Mouse (Mus musculus): ENCODE measurements around the gene Fgd5. TPM values are rescaled to one million over a fixed set of nuclear protein-coding genes. Genes with fewer than 3 reads are reported as not detected.
"Not testable (repeated sequence)": the region's sequence is repeated elsewhere in the genome, so short reads cannot be mapped to it uniquely, and the experiment has no call there.

Gene Fgd5
- polyA plus RNA-seq, 1 experiment from 2014 or later, result 9.1 TPM

DNA sequence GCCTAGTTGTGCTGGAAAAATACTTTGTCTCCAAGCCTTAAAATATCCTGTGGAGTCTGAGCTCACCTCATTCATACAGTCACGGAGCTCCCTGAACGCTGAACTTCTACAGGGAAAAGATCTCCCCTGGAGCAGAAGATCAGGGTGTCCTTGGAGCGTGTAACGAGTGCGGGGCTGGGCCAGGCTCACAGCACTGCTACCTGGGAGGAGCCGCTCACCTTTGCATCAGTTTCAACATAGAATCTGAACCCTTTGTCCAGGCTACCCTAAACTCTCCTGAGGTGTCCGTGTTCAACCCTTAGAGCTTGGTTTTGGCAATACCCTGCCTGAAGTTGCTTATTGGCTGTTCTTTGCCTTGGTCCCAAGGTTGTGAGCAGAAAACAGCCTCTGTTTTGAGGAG is 110.5 kb downstream of the Fgd5 start:
- not testable (repeated sequence) for H3K9ac ChIP-seq (ENCODE audit: low read depth, low read length); H3K4me2 ChIP-seq; H3K4me1 ChIP-seq (ENCODE audit: control insufficient read depth, insufficient read depth, low read length); ATAC-seq (replicated peaks; ENCODE audit: insufficient number of reproducible peaks, low FRiP score, low TSS enrichment); H3K27ac ChIP-seq (ENCODE audit: low read depth, low read length); H3K36me3 ChIP-seq (ENCODE audit: control insufficient read depth, insufficient read depth, low read length); H3K4me3 ChIP-seq (ENCODE audit: low read depth, low read length); H3K27me3 ChIP-seq (ENCODE audit: control insufficient read depth, insufficient read depth, low read length); H3K9me3 ChIP-seq (replicated peaks; ENCODE audit: control insufficient read depth, low read length)
- WGBS (ENCODE audit: insufficient replicate concordance), result 86% methylated on average over 7 of the region's 7 CpGs

DNA sequence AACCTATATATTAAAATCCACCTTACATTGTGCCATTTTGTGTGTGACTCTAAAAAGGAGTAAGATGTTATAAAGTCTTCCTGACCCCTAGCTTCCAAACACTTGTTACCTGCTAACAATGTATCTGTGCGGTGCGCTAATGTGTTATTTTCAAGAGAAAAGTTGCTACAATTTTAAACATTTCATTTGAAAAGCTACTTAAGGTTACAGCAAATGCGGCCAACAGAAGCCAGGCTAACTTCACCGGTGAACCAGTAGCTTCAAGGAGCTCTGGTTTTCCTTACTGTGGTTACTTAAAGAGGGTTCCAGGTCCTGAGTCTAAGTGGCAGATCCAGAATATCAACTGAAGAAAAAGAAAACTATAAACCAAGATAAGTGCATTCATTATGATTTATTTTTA is 111.3 kb downstream of the Fgd5 start:
- Histone ChIP-seq H3K9me3 (replicated peaks; ENCODE audit: control insufficient read depth, low read length) (no peaks in the 10 kb centered on the region), H3K9ac (ENCODE audit: low read depth, low read length) (no peak overlapping the region), H3K4me1 (ENCODE audit: control insufficient read depth, insufficient read depth, low read length) (peaks cover 16% of the 10 kb centered on the region), H3K27ac (ENCODE audit: low read depth, low read length) (no peak overlapping the region), H3K27me3 (ENCODE audit: control insufficient read depth, insufficient read depth, low read length) (no peaks in the 10 kb centered on the region), H3K36me3 (ENCODE audit: control insufficient read depth, insufficient read depth, low read length) (no peaks in the 10 kb centered on the region), H3K4me3 (ENCODE audit: low read depth, low read length) (no peak overlapping the region; the same call in 1 of the 2 replicates), H3K4me2 (no peak overlapping the region; the same call in 1 of the 2 replicates)
- WGBS (ENCODE audit: insufficient replicate concordance), result 94% methylated on average over 4 of the region's 4 CpGs
- ATAC-seq (replicated peaks; ENCODE audit: insufficient number of reproducible peaks, low FRiP score, low TSS enrichment), result no peak

DNA sequence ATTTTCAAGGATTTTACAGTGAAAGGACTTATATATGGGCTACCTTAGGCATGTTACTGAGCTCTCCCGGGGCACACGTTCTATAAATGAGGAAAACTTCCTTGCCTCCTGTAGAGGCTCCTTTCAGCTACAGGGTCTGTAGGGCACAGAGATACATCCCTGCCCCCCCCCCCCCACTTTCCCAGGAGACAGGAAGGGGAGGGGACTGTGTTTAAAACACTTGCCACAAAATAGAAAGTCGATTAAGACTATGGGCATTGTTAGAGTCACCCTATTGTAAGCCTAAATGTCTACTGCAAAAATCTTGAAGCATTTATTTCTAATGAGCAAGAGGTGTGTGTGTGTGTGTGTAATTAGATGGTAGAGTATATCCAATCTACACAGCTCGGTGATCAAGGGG is 111.8 kb downstream of the Fgd5 start:
- H3K9ac ChIP-seq (ENCODE audit: low read depth, low read length), result peak overlapping the region; percentile 98
- no peak for ATAC-seq (replicated peaks; ENCODE audit: insufficient number of reproducible peaks, low FRiP score, low TSS enrichment)
- peaks cover 19% of the 10 kb centered on the region for H3K4me1 ChIP-seq (ENCODE audit: control insufficient read depth, insufficient read depth, low read length)
- H3K36me3 ChIP-seq (ENCODE audit: control insufficient read depth, insufficient read depth, low read length), result no peaks in the 10 kb centered on the region
- H3K27ac ChIP-seq (ENCODE audit: low read depth, low read length), result peak overlapping the region; percentile 100
- peak overlapping the region; percentile 96 for H3K4me3 ChIP-seq (ENCODE audit: low read depth, low read length)
- H3K4me2 ChIP-seq, result peak overlapping the region; percentile 82
- no peaks in the 10 kb centered on the region for H3K27me3 ChIP-seq (ENCODE audit: control insufficient read depth, insufficient read depth, low read length)
- WGBS (ENCODE audit: insufficient replicate concordance), result 3% methylated on average over 4 of the region's 4 CpGs
- H3K9me3 ChIP-seq (replicated peaks; ENCODE audit: control insufficient read depth, low read length), result no peaks in the 10 kb centered on the region

DNA sequence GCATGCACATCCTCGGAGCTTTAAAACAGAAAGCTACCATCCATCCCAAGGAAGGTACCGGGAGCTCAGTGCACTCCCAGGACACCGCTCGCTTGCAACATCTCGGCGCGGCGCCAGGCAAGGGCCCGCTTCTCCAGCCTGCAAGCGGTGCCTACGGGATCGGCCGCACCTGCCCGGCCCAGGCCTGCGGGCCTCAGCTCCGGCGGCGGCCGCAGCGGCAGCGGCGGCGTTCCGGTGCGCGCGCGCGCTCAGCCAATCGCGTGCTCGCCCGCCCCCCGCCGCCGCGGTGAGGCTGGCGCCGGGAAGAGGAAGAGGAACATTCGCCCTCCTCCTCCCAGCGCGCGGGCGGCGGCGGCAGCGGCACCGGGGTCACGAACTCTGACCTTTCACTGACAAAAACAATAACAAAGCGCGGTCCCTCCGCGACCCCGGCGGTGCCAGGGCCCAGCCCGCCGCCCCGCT is 112.5 kb downstream of the Fgd5 start, which contains the start of gene Nr2c2:
TSS of gene Nr2c2 (plus strand) at position 261 of the 462 bp plus-strand sequence.
- Histone ChIP-seq H3K4me2 (peak within 1 kb of the TSS; percentile 82), H3K9me3 (replicated peaks; ENCODE audit: control insufficient read depth, low read length) (no peaks in the 10 kb centered on the region), H3K27me3 (ENCODE audit: control insufficient read depth, insufficient read depth, low read length) (no peaks in the 10 kb centered on the region), H3K4me3 (ENCODE audit: low read depth, low read length) (peak within 1 kb of the TSS; percentile 96), H3K9ac (ENCODE audit: low read depth, low read length) (peak within 1 kb of the TSS; percentile 98), H3K36me3 (ENCODE audit: control insufficient read depth, insufficient read depth, low read length) (no peaks in the 10 kb centered on the region), H3K27ac (ENCODE audit: low read depth, low read length) (peak within 1 kb of the TSS; percentile 100), H3K4me1 (ENCODE audit: control insufficient read depth, insufficient read depth, low read length) (peaks cover 19% of the 10 kb centered on the region)
- ATAC-seq (replicated peaks; ENCODE audit: insufficient number of reproducible peaks, low FRiP score, low TSS enrichment), result peak; percentile 53
- WGBS (ENCODE audit: insufficient replicate concordance), result under 1% methylated on average over 30 of the region's 58 CpGs

DNA sequence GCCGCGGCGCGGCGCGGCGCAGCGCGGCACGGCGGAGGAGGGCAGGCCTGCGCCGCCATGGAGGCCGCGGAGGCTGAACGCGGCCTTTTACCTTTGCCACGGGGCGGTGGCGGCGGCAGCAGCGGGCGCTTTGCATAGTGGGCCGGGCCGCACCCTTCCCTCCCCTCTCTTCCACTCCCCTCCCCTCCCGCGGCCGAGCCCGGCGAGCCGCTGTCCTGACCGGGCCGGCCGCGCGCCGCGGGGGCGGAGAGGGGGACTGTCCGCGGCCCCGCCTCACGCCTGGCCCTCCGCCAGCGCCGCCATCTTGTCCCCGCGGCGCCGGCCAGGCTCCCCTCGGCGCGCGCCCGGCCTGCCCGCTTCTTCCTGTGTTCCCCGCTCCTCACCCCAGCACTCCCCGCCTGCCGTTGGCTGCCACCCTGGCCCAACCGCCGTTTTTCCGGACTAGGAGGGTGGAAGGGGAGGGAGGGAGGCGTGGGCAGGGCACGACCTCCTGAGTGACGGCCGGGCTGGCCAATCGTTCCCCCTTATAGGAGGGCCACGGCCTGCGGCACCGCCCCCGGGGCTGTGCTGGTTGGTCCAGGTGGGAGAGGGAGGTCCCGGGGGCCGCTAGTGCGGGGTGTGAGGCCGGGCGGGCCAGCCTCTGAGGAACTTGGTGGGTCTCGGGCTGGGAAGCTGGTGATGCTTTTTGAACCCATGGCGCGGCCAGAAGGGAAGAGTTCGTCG is 113.2 kb downstream of the Fgd5 start:
- ATAC-seq (replicated peaks; ENCODE audit: insufficient number of reproducible peaks, low FRiP score, low TSS enrichment), result peak; percentile 99
- Histone ChIP-seq H3K4me3 (ENCODE audit: low read depth, low read length) (peak overlapping the region; percentile 96), H3K9ac (ENCODE audit: low read depth, low read length) (peak overlapping the region; percentile 98), H3K27ac (ENCODE audit: low read depth, low read length) (peak overlapping the region; percentile 100), H3K4me2 (peak overlapping the region; percentile 82), H3K9me3 (replicated peaks; ENCODE audit: control insufficient read depth, low read length) (no peaks in the 10 kb centered on the region), H3K36me3 (ENCODE audit: control insufficient read depth, insufficient read depth, low read length) (no peaks in the 10 kb centered on the region), H3K27me3 (ENCODE audit: control insufficient read depth, insufficient read depth, low read length) (no peaks in the 10 kb centered on the region), H3K4me1 (ENCODE audit: control insufficient read depth, insufficient read depth, low read length) (peaks cover 19% of the 10 kb centered on the region)
- under 1% methylated on average over 42 of the region's 81 CpGs for WGBS (ENCODE audit: insufficient replicate concordance)

DNA sequence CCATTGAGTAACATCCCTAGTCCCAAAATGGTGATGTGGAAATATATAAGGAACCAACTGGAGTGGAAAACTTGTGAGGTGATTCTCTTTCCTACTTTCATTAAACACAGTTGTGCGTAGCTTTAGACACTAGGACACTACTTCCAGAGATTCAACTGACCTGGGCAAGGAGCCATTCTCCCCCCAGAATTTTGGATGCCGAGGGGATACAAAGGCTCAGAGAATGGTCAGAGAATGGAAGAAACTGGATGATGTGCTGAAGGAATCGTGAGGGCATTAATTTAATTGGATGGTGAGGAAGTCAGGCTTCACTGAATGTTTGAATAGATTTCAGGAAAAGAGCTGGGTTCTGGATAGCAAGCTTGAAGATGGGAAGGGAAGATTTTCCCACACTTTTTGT is 114.1 kb downstream of the Fgd5 start:
- peak overlapping the region; percentile 98 for H3K9ac ChIP-seq (ENCODE audit: low read depth, low read length)
- H3K4me2 ChIP-seq, result peak overlapping the region; percentile 80
- no peaks in the 10 kb centered on the region for H3K27me3 ChIP-seq (ENCODE audit: control insufficient read depth, insufficient read depth, low read length)
- H3K4me1 ChIP-seq (ENCODE audit: control insufficient read depth, insufficient read depth, low read length), result peaks cover 19% of the 10 kb centered on the region
- ATAC-seq (replicated peaks; ENCODE audit: insufficient number of reproducible peaks, low FRiP score, low TSS enrichment), result no peak
- H3K36me3 ChIP-seq (ENCODE audit: control insufficient read depth, insufficient read depth, low read length), result no peaks in the 10 kb centered on the region
- no peaks in the 10 kb centered on the region for H3K9me3 ChIP-seq (replicated peaks; ENCODE audit: control insufficient read depth, low read length)
- WGBS (ENCODE audit: insufficient replicate concordance), result 48% methylated on average over 3 of the region's 3 CpGs
- H3K27ac ChIP-seq (ENCODE audit: low read depth, low read length), result peak overlapping the region; percentile 100
- peak overlapping the region; percentile 96 for H3K4me3 ChIP-seq (ENCODE audit: low read depth, low read length)

DNA sequence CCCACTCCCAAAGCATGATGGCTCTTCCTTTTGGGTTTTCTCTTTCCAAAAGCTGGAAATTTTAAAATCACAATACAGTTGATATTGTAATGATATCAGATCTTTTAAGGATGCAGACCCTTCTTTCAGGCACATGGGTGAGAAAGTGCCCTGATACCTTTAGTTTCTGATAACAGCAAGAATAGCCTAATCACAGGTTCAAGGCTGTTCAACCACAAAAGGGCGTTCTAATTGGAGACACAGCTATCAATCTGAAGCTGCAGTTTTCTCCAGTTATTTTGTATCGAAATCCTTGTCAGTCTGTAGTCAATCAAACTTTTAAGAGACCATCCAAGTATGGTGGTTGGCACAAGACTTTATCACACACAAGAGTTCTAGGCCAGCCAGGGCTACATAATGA is 115.2 kb downstream of the Fgd5 start:
- no peak overlapping the region for H3K9ac ChIP-seq (ENCODE audit: low read depth, low read length)
- 78% methylated on average over 2 of the region's 2 CpGs for WGBS (ENCODE audit: insufficient replicate concordance)

DNA sequence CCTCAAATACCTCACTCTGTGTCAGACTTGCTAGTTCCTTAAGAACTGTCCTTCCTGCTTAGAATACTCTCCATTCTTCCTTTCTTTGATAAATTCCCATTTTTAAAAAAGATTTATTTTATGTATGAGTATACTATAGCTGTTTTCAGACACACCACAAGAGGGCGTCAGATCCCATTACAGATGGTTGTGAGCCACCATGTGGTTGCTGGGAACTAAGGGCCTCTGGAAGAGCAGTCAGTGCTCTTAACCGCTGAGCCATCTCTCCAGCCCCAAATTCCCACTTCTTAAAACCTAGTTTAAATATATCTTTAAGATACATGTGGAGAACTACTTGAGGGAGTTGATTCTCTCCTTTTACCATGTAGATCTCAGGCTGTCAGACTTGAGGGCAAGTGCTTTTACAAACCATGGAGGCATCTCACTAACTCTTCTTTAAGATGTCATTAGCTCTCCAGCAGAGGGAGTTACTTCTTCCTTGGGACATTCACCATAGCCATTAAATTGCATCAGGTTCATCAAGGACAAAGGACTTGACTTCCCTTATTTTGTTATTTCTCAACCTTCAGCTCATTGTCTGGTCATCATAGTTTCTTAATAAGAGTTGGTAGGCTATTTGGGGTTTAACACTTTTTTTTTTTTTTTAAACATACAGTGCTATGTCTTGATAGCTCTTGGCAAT is 122.1 kb downstream of the Fgd5 start:
- H3K27ac ChIP-seq (ENCODE audit: low read depth, low read length), result no peak overlapping the region
- no peaks in the 10 kb centered on the region for H3K27me3 ChIP-seq (ENCODE audit: control insufficient read depth, insufficient read depth, low read length)
- H3K9ac ChIP-seq (ENCODE audit: low read depth, low read length), result no peak overlapping the region
- no peaks in the 10 kb centered on the region for H3K36me3 ChIP-seq (ENCODE audit: control insufficient read depth, insufficient read depth, low read length)
- H3K4me3 ChIP-seq (ENCODE audit: low read depth, low read length), result no peak overlapping the region
- no peaks in the 10 kb centered on the region for H3K9me3 ChIP-seq (replicated peaks; ENCODE audit: control insufficient read depth, low read length)
- WGBS (ENCODE audit: insufficient replicate concordance), result 64% methylated on average over 2 of the region's 2 CpGs
- ATAC-seq (replicated peaks; ENCODE audit: insufficient number of reproducible peaks, low FRiP score, low TSS enrichment), result no peak
- no peak overlapping the region for H3K4me2 ChIP-seq
- 0 out of 2 replicates have a peak, but pooled peaks cover 7% of the 10 kb centered on the region for H3K4me1 ChIP-seq (ENCODE audit: control insufficient read depth, insufficient read depth, low read length)

More for the DNA sequence above, 115.2 kb downstream of the Fgd5 start:
- H3K4me3 ChIP-seq (ENCODE audit: low read depth, low read length), result no peak overlapping the region
- H3K36me3 ChIP-seq (ENCODE audit: control insufficient read depth, insufficient read depth, low read length), result no peaks in the 10 kb centered on the region
- H3K4me2 ChIP-seq, result no peak overlapping the region
- H3K27ac ChIP-seq (ENCODE audit: low read depth, low read length), result no peak overlapping the region
- no peaks in the 10 kb centered on the region for H3K27me3 ChIP-seq (ENCODE audit: control insufficient read depth, insufficient read depth, low read length)
- peaks cover 19% of the 10 kb centered on the region for H3K4me1 ChIP-seq (ENCODE audit: control insufficient read depth, insufficient read depth, low read length)
- H3K9me3 ChIP-seq (replicated peaks; ENCODE audit: control insufficient read depth, low read length), result no peaks in the 10 kb centered on the region
- ATAC-seq (replicated peaks; ENCODE audit: insufficient number of reproducible peaks, low FRiP score, low TSS enrichment), result no peak

Measured in heart, embryonic 11.5 days (tissue).